Mouse (Mus musculus): ENCODE data around the gene Slc26a11.

DNA sequence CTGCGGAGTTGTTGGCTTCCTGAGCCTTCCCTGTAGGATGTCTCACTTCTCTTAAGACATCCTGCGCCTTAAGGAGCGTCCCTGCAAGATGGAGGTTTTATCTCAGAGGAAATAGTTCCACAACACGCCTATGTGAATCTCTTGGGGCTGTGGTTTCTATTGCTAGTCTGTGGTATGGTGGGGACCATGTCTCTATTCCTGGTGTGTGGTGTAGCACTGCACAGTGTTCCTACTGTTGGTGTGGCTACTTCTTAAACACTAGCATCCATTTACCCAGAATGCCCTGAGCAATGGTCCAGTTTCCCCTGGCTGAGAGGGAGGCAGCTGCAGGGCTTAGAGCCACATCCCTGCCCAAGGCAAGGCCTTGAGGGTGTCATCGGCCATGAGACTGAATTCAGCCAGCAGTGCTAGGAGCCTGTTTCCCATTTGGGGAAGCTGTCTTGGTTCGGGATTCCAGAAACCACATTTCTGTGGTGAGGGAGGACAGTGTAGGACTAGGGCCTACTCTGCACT is 27.0 kb downstream of the Slc26a11 start:
- no peak for TF ChIP-seq POLR2AphosphoS2 (IDR thresholded peaks at IDR 0.05; ENCODE audit: insufficient read length, low read depth)
- no peak for TF ChIP-seq POLR2A (IDR thresholded peaks at IDR 0.05; ENCODE audit: insufficient read length, low read depth)
- no peak for TF ChIP-seq MYOD1 (IDR thresholded peaks at IDR 0.05; ENCODE audit: control insufficient read depth in 1 of 3, insufficient read length in 2 of 3, low read depth in 2 of 3)
- no peak for TF ChIP-seq USF1 (IDR thresholded peaks at IDR 0.05; ENCODE audit: low read depth)
- no peak for TF ChIP-seq MAX (IDR thresholded peaks at IDR 0.05; ENCODE audit: low read depth)
- TF ChIP-seq SRF (IDR thresholded peaks at IDR 0.05; ENCODE audit: control insufficient read depth, insufficient read length, low read depth), result no peak
- no peak for TF ChIP-seq CEBPB (IDR thresholded peaks at IDR 0.05; ENCODE audit: insufficient read depth, poor library complexity, severe bottlenecking)
- TF ChIP-seq TCF3 (IDR thresholded peaks at IDR 0.05; ENCODE audit: insufficient read length, low read depth), result no peak

Data from myocyte (in vitro differentiated cells).